Mouse (Mus musculus): ENCODE data around the gene Atp10a.
"Not testable (repeated sequence)": the region's sequence is repeated elsewhere in the genome, so short reads cannot be mapped to it uniquely, and the experiment has no call there.

The Atp10a gene

DNA sequence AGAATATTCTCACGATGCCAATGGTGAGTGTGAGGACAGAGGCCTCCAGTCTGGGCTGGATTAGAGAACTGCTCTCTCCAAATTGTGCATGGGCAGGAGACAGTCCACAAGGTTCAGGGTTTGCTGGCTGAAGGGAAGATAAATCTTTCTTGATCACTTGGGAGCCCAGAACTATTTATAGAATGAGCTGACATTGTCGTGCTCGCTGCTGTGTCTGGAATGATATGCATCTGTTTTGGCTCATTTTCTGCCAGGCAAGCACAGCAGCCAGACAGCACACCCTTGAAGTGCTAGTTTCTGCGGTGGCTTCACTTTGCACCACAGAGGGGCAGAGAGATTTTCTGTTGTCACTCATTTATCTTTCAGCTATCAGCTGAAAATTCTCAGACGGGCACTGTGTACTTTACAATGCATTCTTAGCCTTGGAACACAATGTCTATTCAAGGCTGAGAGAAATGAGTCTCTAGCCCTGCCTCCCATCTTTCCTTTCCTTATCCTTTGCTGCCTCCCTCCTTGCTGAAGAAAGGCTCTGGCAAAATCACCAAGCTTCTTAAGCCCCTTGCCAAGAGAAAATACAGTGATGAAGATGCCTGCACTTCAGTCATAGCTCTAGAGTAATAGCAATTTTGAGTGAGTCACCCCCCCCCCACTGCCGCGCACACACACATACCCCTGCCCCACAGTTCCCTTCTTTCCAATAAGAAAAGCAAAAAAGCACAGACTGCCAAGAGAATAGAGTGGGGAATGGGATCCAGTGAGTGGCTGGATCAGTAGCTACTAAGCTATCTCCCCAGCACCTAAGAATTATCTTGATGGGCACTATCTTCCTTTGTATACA lies 132.7 kb downstream of the Atp10a start:
- no peak for DNase-seq

DNA sequence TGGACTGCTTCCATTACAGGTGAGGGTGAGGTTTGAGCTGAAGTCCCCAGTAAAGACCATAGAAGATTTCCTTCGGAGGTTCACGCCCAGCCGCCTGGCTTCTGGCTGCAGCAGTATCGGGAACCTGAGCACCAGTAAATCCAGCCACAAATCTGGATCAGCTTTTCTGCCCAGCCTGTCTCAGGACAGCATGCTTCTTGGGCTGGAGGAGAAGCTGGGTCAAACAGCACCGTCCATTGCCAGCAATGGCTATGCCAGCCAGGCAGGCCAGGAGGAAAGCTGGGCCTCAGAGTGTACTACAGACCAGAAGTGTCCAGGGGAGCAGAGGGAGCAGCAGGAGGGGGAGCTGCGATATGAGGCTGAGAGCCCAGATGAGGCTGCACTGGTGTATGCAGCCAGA lies 141.3 kb downstream of the Atp10a start:
- DNase-seq: no peak

GRCm38 (mm10) chr7:58800916-58801315 lies 144.9 kb downstream of the Atp10a start:
- no peak for DNase-seq

DNA sequence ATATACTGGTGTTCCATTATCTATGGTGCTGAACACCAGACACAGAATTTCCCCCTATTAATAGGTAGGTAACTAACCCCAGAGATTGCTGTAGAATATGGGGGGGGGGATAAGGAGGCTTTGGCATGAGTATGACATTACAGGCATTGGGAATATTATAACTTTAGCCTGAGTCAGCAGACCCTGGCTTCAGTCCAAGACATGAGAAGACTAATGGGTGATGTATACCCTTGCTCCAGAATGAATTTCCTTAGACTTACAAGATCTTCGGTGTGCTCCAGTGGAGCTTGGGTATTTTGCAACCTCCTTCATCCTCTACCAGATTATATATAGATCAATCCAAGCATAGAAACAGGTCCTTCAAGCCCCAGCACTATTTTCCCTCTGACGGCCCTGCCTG lies 145.8 kb downstream of the Atp10a start:
- no peak for DNase-seq

GRCm38 (mm10) chr7:58822147-58822681 lies 166.2 kb downstream of the Atp10a start:
- no peak for DNase-seq

DNA sequence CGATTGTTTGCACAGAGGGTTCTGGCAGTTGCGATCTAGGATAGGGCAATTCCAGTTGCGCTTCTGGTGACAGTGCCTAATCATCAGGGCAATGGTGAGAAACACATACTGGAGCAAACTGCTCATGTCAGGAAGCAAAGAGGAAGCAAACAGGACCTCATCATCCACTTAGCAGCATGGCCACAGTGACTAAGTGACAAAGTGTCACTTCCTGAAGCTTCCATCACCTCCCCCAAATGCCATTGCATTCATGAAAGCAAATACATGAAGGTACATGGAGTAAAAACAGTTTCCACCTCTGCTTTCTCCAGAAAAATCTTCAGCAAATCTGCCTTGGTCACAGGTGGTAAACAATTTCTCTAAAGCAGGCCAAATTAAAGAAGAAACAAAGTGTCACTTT lies 168.7 kb downstream of the Atp10a start:
- no peak for DNase-seq

DNA sequence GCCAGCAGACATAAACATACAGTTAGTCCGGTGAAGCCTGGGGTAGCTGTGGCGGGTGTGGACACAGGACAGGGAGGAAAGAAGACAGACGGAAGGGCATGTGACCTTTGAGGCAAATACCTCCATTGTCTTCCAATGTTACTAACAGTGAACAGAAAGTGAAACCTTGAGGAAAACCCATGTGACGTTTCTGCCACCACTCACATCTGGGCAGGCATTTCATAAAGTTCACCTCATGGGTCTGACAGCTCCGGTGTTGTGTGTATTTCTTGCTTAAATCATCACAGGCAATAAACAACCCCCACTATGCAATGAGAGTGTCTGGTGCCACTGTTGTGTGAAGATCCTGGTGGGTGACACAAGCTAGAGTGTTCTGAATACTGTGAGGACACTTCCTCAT lies 173.1 kb downstream of the Atp10a start:
- DNase-seq: no peak

- DNase-seq: not testable (repeated sequence)
These were observed 181.1 kb downstream of the Atp10a start for GRCm38 (mm10) chr7:58836855-58837606.

- DNase-seq: no peak
These were observed 184.4 kb downstream of the Atp10a start for GRCm38 (mm10) chr7:58840367-58840766.

GRCm38 (mm10) chr7:58841066-58841465 lies 185.1 kb downstream of the Atp10a start:
- DNase-seq: no peak

GRCm38 (mm10) chr7:58842818-58843217 lies 186.9 kb downstream of the Atp10a start:
- DNase-seq: peak; percentile 46 to 47

DNA sequence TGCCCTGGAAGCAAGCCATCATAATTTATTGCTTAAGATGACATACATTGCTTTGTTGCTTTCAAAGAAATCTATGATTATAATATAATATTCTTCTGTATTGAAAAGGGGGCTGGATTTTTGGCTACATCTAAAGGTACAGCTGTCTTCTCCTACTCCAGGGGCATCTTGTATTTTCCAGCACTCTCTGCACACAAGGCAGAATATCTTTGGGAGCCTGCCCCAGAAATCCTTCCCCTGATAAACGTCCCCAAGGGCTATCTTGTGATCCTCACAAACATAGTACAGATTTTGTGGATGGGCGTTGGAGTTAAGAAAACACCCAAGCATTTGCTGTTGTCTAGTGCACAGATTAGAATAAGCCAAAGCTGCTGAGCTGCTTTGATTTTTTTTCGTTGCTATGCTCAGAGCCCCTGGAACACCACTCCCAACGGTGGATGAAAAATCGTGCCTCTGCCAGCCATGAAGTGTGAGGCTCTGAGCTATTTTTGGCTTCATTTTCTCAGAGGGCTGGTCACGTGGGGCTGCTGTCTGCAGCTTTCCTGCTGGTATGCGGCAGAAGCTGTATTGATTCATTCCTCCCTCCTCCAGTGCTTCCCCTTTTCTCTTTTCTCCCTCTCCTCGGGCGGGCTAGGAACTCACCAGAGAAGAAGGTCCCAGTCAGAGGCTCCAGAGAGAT lies 187.9 kb downstream of the Atp10a start:
- DNase-seq: peak; percentile 90 to 93

DNA sequence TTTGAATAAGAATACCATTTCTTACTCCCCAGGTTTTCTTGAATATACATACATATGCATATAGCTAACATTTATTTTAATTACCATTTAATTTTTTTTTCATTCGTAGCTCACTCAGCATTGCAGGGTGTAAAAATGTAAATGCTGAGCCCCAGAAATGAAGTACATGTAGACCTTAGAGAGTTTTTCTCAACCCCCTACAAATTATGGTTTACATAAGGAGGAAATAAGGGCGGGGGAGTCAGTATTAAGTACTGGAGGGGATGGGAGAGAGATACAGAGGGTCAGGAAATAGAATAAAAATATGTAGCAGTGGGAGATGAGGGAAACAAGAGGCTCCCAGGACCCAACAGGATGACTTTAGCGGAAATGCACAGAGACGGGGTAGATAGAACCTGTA lies 188.5 kb downstream of the Atp10a start:
- peak in 1 of 2 experiments; percentile 7 for DNase-seq

- DNase-seq: no peak
These were observed 203.0 kb downstream of the Atp10a start for GRCm38 (mm10) chr7:58858921-58859320.

DNA sequence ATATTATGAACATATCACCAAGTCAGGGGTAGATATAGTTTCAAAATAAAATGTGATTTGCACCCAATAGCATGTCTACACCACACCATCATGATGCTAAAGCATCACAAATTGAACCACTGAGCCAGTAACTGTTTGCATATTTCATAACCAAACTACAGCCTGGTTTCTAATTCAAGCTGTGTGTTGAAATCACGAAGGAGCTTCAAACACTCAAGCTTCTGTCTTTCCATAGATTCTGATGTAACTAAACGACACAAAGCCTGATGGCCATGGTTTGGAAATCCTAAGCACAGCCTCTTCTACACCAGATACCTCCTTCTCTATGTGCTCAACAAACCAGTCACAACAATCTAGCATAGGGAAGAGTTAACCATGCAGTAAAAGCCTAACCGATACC lies 207.2 kb downstream of the Atp10a start:
- no peak for DNase-seq

GRCm38 (mm10) chr7:58866865-58867614 lies 211.1 kb downstream of the Atp10a start:
- no peak for DNase-seq

DNA sequence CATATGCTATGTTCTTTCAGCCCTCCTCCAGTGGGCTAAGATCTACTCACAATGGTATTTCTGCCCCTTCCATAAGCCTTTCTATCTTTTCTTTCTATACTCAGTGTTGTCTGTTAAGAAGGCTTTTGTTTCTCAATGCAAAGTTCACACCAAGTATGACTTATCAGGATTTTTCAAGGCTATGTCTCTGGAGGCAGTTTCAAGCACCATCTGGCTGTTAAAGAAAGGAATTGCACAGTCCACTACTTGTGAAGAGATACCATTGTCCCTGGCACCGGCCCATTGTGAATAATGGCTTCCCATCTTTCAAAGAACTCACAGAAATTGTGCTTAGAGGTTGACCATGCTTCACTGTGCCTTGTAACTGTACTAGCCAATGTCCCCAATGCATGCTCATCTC lies 214.7 kb downstream of the Atp10a start:
- DNase-seq: peak in 1 of 2 experiments; percentile 4

GRCm38 (mm10) chr7:58873676-58874075 lies 217.7 kb downstream of the Atp10a start:
- no peak for DNase-seq
